ENCODE assay signal across 8 mouse cellular contexts in the genomic region with DNA sequence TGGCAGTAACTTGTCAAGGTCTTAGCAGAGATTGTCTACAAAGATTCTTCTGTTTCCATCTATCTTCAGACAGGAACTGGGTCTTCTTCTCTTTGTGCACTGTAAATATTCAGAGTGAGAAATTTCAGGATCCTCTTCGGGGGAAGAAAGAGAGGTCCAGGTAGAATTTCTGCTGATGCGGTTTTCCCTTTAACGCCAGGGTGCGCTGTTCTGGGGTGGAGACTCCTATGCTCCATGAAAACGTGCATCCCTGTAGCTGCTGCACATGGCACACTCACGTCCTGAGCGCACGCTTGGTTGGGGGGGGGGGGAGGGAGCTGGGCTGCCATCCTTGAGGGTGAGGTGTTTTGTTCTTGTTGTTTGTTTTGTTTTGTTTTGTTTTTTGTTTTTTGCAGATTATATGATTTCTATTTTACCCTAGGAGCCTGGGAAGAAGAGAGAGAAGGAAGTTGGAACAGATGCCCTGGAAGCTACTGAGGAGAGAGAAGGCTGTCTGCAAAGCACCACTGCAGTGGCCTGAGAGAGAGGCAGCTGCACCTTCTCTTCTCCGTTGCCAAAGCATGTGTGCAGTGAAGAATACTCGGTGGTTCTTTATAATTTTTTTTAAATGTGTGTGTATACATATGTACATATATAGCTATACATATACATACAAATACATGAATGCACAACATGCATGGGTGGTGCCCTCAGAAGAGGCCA. TPM values are rescaled to one million over a fixed set of nuclear protein-coding genes. Genes with fewer than 3 reads are reported as not detected.
DNase-seq lines count a peak whose midpoint lies in the region; ATAC-seq and TF ChIP-seq lines count a peak whose summit lies in the region.

No protein-coding gene starts in this region.

- no peaks in the 10 kb centered on the region for H3K4me1 ChIP-seq in lung, adult 2 months (ENCODE audit: control insufficient read depth, insufficient read depth, low read length)

- peak; percentile 19 to 26 for DNase-seq in adrenal gland, adult 18-20 months (ENCODE audit: low spot score in 2 of 2)
- no peak for DNase-seq in adrenal gland, adult 8-10 months
- DNase-seq in lung, adult 2 months, result peak; percentile 20
- no peak for DNase-seq in lung, postnatal 36 days
- DNase-seq in cerebellum, adult 18-20 months, result peak; percentile 59 to 66
- peak; percentile 77 for DNase-seq in retina, embryonic 14.5 days (ENCODE audit: low spot score)

- ATAC-seq in granulocyte monocyte progenitor cell, adult 5-6 weeks (replicated peaks; ENCODE audit: poor library complexity, severe bottlenecking), result peak; percentile 65
- ATAC-seq in erythroblast, adult 5-6 weeks (replicated peaks; ENCODE audit: low FRiP score, poor library complexity, severe bottlenecking), result no peak

- TF ChIP-seq POLR2A in lung, adult 2 months (IDR thresholded peaks at IDR 0.05; ENCODE audit: borderline replicate concordance, extremely low read depth, low read depth, low read length), result no peak

- TF ChIP-seq CTCF in lung, adult 2 months (IDR thresholded peaks at IDR 0.05; ENCODE audit: insufficient read depth, low read length), result peak; percentile 43; the same call in 1 of the 2 replicates

- WGBS in lung, adult 2 months, result 18% methylated on average over 10 of the region's 10 CpGs

- H3K4me3 ChIP-seq in lung, adult 2 months (replicated peaks; ENCODE audit: extremely low read depth, low read depth, low read length), result no peak overlapping the region

RNA-seq across cellular contexts. Expression of a gene that starts 30.8 kb away (rescaled TPM):
- total RNA-seq in adrenal gland, adult 18-20 months (2021), result 1 to 10 TPM; 2.2 to 2.3 TPM
- total RNA-seq in adrenal gland, adult 8-10 months (2022), result 1 to 10 TPM; 2.4 to 3.5 (median 3.0) TPM
- 68.2 and 75.8 TPM in 2 replicates for polyA plus RNA-seq in lung, adult 2 months (2012; rRNA removed)
- not detected in 2 replicates for total RNA-seq in granulocyte monocyte progenitor cell, adult 5-6 weeks (2014; fragmentation: Nextera tagmentation)
- 0.04 TPM in 1 of 2 replicates, not detected in the other for total RNA-seq in granulocyte monocyte progenitor cell, adult 5-6 weeks (2017)
- not detected in 2 replicates for total RNA-seq in erythroblast, adult 5-6 weeks (2015; ENCODE audit: low replicate concordance)
- total RNA-seq in erythroblast, adult 5-6 weeks (2017; ENCODE audit: low replicate concordance), result not detected in 2 replicates

Comparison
In these comparisons a context has a peak if more than half of its experiments do, and no peak if none do; other contexts are left out.
1. DNase-seq: peak in adrenal gland, adult 18-20 months (2 of 2), lung, adult 2 months (single experiment), cerebellum, adult 18-20 months (2 of 2) and retina, embryonic 14.5 days (single experiment); none in adrenal gland, adult 8-10 months (single experiment) and lung, postnatal 36 days (single experiment).